Mouse (Mus musculus): ENCODE measurements around the gene Celf2.

GRCm38 (mm10) chr2:7256023-7256422 lies 253.3 kb downstream of the Celf2 start:
- no peak for TF ChIP-seq POLR2A (IDR thresholded peaks at IDR 0.05; ENCODE audit: borderline replicate concordance, control insufficient read depth, low read depth, low read length)
- no peak for TF ChIP-seq CTCF (IDR thresholded peaks at IDR 0.05; ENCODE audit: control insufficient read depth, insufficient read depth, low read length)
